Mouse (Mus musculus) CH12.LX (cell line): ENCODE data around the gene Lig4. TPM values are rescaled to one million over a fixed set of nuclear protein-coding genes. Genes with fewer than 3 reads are reported as not detected.

Experiments used
- DNase-seq: peaks from one replicate; pipeline ENCODE4 v3.0.0-alpha.2; 2013; ENCODE audit errors: extremely low read depth
- H3K27ac ChIP-seq: 2 replicates; pipeline ENCODE4 v1.5.1; 2012; ENCODE audit warnings: low read depth, mild to moderate bottlenecking, control low read depth, moderate library complexity; ENCODE audit not compliant: insufficient read depth
- H3K27me3 ChIP-seq: replicated peaks from 2 replicates; pipeline ENCODE3; 2012; ENCODE audit warnings: inconsistent platforms
- H3K36me3 ChIP-seq, 2 experiments: replicated peaks in 1 of 2; 2 replicates each; pipeline versions ENCODE3 to v1.6.1; 2012; ENCODE audit warnings: inconsistent platforms in 1 of 2, low read length in 1 of 2, mild to moderate bottlenecking in 1 of 2, mixed read lengths in 1 of 2, moderate library complexity in 1 of 2; ENCODE audit not compliant: control insufficient read depth in 1 of 2, insufficient read depth in 1 of 2
- H3K4me1 ChIP-seq, 2 experiments: 2 replicates each; pipeline ENCODE4 v1.6.1; 2012; ENCODE audit warnings: inconsistent platforms in 1 of 2, moderate library complexity in 1 of 2; ENCODE audit not compliant: insufficient read depth in 2 of 2, control insufficient read depth in 1 of 2
- H3K4me2 ChIP-seq: 2 replicates; pipeline ENCODE4 v1.6.1; 2012; ENCODE audit warnings: low read depth, mild to moderate bottlenecking, control low read depth; ENCODE audit not compliant: poor library complexity, insufficient read depth, severe bottlenecking
- H3K4me3 ChIP-seq, 3 experiments: fragments of 150-350 bp in 1 of 3; sonication (generic) in 1 of 3; replicated peaks in 1 of 3; 2 replicates each; pipeline versions ENCODE3 to v1.5.1; 2011 to 2012; ENCODE audit warnings: low read depth in 2 of 3, low read length in 2 of 3, mild to moderate bottlenecking in 2 of 3, moderate library complexity in 2 of 3, control low read depth in 1 of 3, improper control_type of control experiment in 1 of 3, inconsistent platforms in 1 of 3, mixed read lengths in 1 of 3; ENCODE audit not compliant: poor library complexity in 1 of 3
- H3K79me2 ChIP-seq: replicated peaks from 2 replicates; pipeline ENCODE4 v1.6.1; 2012; ENCODE audit warnings: mild to moderate bottlenecking, moderate library complexity; ENCODE audit not compliant: control insufficient read depth, poor library complexity, insufficient read depth, severe bottlenecking; ENCODE audit errors: extremely low read depth
- H3K9ac ChIP-seq: 2 replicates; pipeline ENCODE4 v1.6.1; 2012; ENCODE audit warnings: low read depth, mild to moderate bottlenecking, control low read depth, moderate library complexity; ENCODE audit not compliant: insufficient read depth
- H3K9me3 ChIP-seq: replicated peaks from 2 replicates; pipeline ENCODE3; 2012; ENCODE audit warnings: low read length, inconsistent platforms, mixed read lengths
- CHD1 ChIP-seq: IDR thresholded peaks from 2 replicates; pipeline ENCODE4 v1.6.1; 2012; ENCODE audit warnings: low read depth, low read length, improper control_type of control experiment, inconsistent platforms
- CHD2 ChIP-seq: IDR thresholded peaks from 2 replicates; pipeline ENCODE4 v1.6.1; 2011; ENCODE audit warnings: low read length, improper control_type of control experiment
- CTCF ChIP-seq, 2 experiments: IDR thresholded peaks in 1 of 2; conservative IDR thresholded peaks in 1 of 2; 2 replicates each; pipeline ENCODE4 v1.5.1; 2011 to 2012; ENCODE audit warnings: low read depth in 2 of 2, low read length in 2 of 2, improper control_type of control experiment in 1 of 2, inconsistent platforms in 1 of 2, mild to moderate bottlenecking in 1 of 2, moderate library complexity in 1 of 2
- ELF1 ChIP-seq: IDR thresholded peaks from 2 replicates; pipeline ENCODE4 v1.6.1; 2014; ENCODE audit warnings: low read depth, mild to moderate bottlenecking, inconsistent platforms, low read length, improper control_type of control experiment
- ETS1 ChIP-seq: conservative IDR thresholded peaks from 2 replicates; pipeline ENCODE4 v1.6.1; 2012; ENCODE audit warnings: low read depth, mild to moderate bottlenecking, inconsistent platforms, low read length, improper control_type of control experiment, moderate library complexity
- GABPA ChIP-seq: IDR thresholded peaks from 2 replicates; pipeline ENCODE4 v1.6.1; 2012; ENCODE audit warnings: low read depth, low read length, improper control_type of control experiment, inconsistent platforms; ENCODE audit not compliant: insufficient replicate concordance
- HCFC1 ChIP-seq: IDR thresholded peaks from 2 replicates; pipeline ENCODE4 v1.6.1; 2012; ENCODE audit warnings: low read depth, mild to moderate bottlenecking, inconsistent platforms, low read length, improper control_type of control experiment
- JUN ChIP-seq: IDR thresholded peaks from 2 replicates; pipeline ENCODE4 v1.6.1; 2011; ENCODE audit warnings: low read depth, mild to moderate bottlenecking, low read length, improper control_type of control experiment, moderate library complexity; ENCODE audit not compliant: insufficient read depth
- JUND ChIP-seq: conservative IDR thresholded peaks from 2 replicates; pipeline ENCODE4 v1.6.1; 2011; ENCODE audit warnings: low read depth, low read length, improper control_type of control experiment
- KAT2A ChIP-seq: IDR thresholded peaks from 2 replicates; pipeline ENCODE4 v1.6.1; 2012; ENCODE audit warnings: low read length, improper control_type of control experiment, inconsistent platforms; ENCODE audit not compliant: insufficient replicate concordance
- MAZ ChIP-seq: IDR thresholded peaks from 2 replicates; pipeline ENCODE4 v1.6.1; 2012; ENCODE audit warnings: low read depth, mild to moderate bottlenecking, inconsistent platforms, low read length, improper control_type of control experiment, moderate library complexity
- MXI1 ChIP-seq: IDR thresholded peaks from 2 replicates; pipeline ENCODE4 v1.6.1; 2011; ENCODE audit warnings: mild to moderate bottlenecking, low read depth, low read length, improper control_type of control experiment
- NELFE ChIP-seq: IDR thresholded peaks from 2 replicates; pipeline ENCODE4 v1.6.1; 2011; ENCODE audit warnings: low read depth, low read length, improper control_type of control experiment
- PAX5 ChIP-seq: IDR thresholded peaks from 2 replicates; pipeline ENCODE4 v1.6.1; 2012; ENCODE audit warnings: low read length, inconsistent platforms, mixed read lengths
- POLR2A ChIP-seq: IDR thresholded peaks from 2 replicates; pipeline ENCODE4 v1.6.1; 2011; ENCODE audit warnings: low read depth, mild to moderate bottlenecking, improper control_type of control experiment, low read length
- RCOR1 ChIP-seq: conservative IDR thresholded peaks from 2 replicates; pipeline ENCODE4 v1.6.1; 2012; ENCODE audit warnings: low read depth, mild to moderate bottlenecking, inconsistent platforms, low read length, improper control_type of control experiment
- SIN3A ChIP-seq: IDR thresholded peaks from 2 replicates; pipeline ENCODE4 v1.6.1; 2012; ENCODE audit warnings: low read length, improper control_type of control experiment, inconsistent platforms
- SMC3 ChIP-seq: IDR thresholded peaks from 2 replicates; pipeline ENCODE4 v1.6.1; 2011; ENCODE audit warnings: low read depth, low read length, improper control_type of control experiment
- ZC3H11A ChIP-seq: IDR thresholded peaks from 2 replicates; pipeline ENCODE4 v1.6.1; 2012; ENCODE audit warnings: low read depth, mild to moderate bottlenecking, inconsistent platforms, low read length, improper control_type of control experiment
- ZKSCAN1 ChIP-seq: IDR thresholded peaks from 2 replicates; pipeline ENCODE4 v1.6.1; 2012; ENCODE audit warnings: low read depth, inconsistent platforms, low read length, improper control_type of control experiment, borderline replicate concordance
- ZNF384 ChIP-seq: IDR thresholded peaks from 2 replicates; pipeline ENCODE4 v1.6.1; 2012; ENCODE audit warnings: low read depth, low read length, improper control_type of control experiment, inconsistent platforms
- dilution Hi-C: fragments of 300-500 bp; cut with MboI; formaldehyde crosslinking; loops from 2 replicates; pipeline ENCODE4 v1.14.3; 2020; ENCODE audit warnings: low sequenced_read_pairs; ENCODE audit not compliant: extremely low pct_unique_long_range_greater_than_20kb, extremely low pct_ligation_motif_present
- in situ Hi-C: fragments of 300-500 bp; cut with MboI; formaldehyde crosslinking; loops from 3 replicates; pipeline ENCODE4 v1.14.3; 2019; ENCODE audit warnings: low sequenced_read_pairs, low pct_ligation_motif_present, low pct_unique_long_range_greater_than_20kb, mixed read lengths
- polyA plus RNA-seq: library from polyadenylated mRNA; unstranded; fragments of >175 nt; gene quantifications from 2 replicates; pipeline ENCODE4 v1.2.1, GENCODE M21; 2012; ENCODE audit warnings: low read depth; ENCODE audit not compliant: insufficient read length
- total RNA-seq, 2 experiments: library from RNA; depleted of rRNA; stranded (reverse); fragments of 300-350 nt in 1 of 2; fragments of >200 nt in 1 of 2; gene quantifications; 2 replicates each; pipeline ENCODE4 v1.2.3; 2012 to 2014

Gene Lig4
- total and polyA plus RNA-seq, 3 experiments, result 1.7 to 7.1 (median 3.2) TPM

- in situ Hi-C loops, result no loop called here
- Histone ChIP-seq H3K36me3 (no peaks in the 10 kb centered on the region), H3K27me3 (no peaks in the 10 kb centered on the region)
Observed at GRCm38 (mm10) chr8:9959919-9960318, 17.6 kb downstream of the Lig4 start.

GRCm38 (mm10) chr8:9958338-9958737, 19.1 kb downstream of the Lig4 start:
- no peaks in the 10 kb centered on the region for H3K36me3 ChIP-seq
- no peak for TF ChIP-seq HCFC1
- no peak for TF ChIP-seq ZC3H11A
- TF ChIP-seq SIN3A, result no peak
- TF ChIP-seq ZNF384, result no peak
- no peak for TF ChIP-seq ZKSCAN1
- no peak for TF ChIP-seq MXI1
- TF ChIP-seq CHD1, result no peak
- TF ChIP-seq GABPA, result no peak
- no peak for TF ChIP-seq RCOR1
- H3K9me3 ChIP-seq, result no peaks in the 10 kb centered on the region
- no peak for DNase-seq
- dilution Hi-C loops, result no loop called here
- in situ Hi-C loops, result no loop called here
- no peaks in the 10 kb centered on the region for H3K27me3 ChIP-seq
- no peak overlapping the region for H3K4me3 ChIP-seq
- H3K9ac ChIP-seq, result no peak overlapping the region
- no peak overlapping the region for H3K4me2 ChIP-seq
- H3K79me2 ChIP-seq, result no peaks in the 10 kb centered on the region
- no peaks in the 10 kb centered on the region for H3K4me1 ChIP-seq
- H3K27ac ChIP-seq, result no peak overlapping the region

More at GRCm38 (mm10) chr8:9959919-9960318, 17.6 kb downstream of the Lig4 start:
- no peak for DNase-seq
- no peaks in the 10 kb centered on the region for H3K79me2 ChIP-seq
- H3K4me1 ChIP-seq, result no peaks in the 10 kb centered on the region
- no peak overlapping the region for H3K9ac ChIP-seq
- no peak overlapping the region for H3K27ac ChIP-seq
- TF ChIP-seq MAZ (no peak), JUN (no peak), JUND (no peak), PAX5 (no peak), MXI1 (no peak), ETS1 (no peak), ELF1 (no peak), CTCF (conservative IDR thresholded peaks at IDR 0.05 in 1 of 2, IDR thresholded peaks at IDR 0.05 in 1 of 2; ENCODE audit: low read depth in 2 of 2, low read length in 2 of 2) (no peak), KAT2A (no peak), NELFE (no peak), CHD2 (no peak), HCFC1 (no peak), ZKSCAN1 (no peak), SMC3 (no peak), POLR2A (no peak), CHD1 (no peak)
- dilution Hi-C loops, result no loop called here
- H3K4me2 ChIP-seq, result no peak overlapping the region
- H3K9me3 ChIP-seq, result no peaks in the 10 kb centered on the region
- H3K4me3 ChIP-seq, result no peak overlapping the region
